Mouse (Mus musculus): ENCODE results near the gene Ttf1.
"Not testable (repeated sequence)": the region's sequence is repeated elsewhere in the genome, so short reads cannot be mapped to it uniquely, and the experiment has no call there.

The Ttf1 gene

DNA sequence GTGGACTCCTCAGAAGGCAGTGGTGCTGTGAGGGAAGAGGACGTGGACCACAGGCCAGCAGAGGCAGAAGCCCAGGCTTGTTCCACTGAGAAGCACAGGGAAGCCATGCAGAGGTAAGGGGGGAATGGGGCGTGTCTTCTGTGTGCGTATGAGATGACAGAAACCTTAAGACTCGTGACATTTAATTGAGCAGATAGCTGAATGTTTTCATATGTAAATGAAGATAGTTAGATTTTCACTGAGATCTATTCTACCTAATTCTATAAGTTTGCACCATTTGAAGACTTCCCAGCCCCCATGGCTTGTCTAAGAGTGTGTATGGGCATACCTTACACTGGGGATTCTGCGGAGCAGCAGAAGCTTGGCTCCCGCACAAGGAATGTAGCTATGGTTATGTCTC, 5.7 kb downstream of the Ttf1 start:
- no peak for DNase-seq

DNA sequence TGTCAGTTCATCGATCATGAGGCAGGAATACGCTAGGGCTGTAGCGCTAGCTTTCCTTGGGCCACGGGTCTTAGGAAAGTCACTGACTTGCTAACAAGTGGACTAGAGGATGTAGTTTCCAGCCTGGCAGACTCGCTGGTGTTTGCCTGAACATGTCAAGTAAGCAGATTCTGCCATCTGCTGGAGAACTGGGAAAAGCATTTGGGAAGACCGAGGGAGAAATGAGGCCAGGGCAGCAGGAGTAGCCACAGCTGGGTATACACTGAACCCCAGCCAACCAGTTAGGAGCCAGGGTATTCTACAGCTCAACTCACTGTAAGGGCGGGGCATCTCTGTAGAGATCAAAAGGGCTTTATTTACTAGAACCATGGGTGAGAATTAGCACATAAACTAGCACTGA, 6.3 kb downstream of the Ttf1 start:
- DNase-seq: peak; percentile 13 to 25

DNA sequence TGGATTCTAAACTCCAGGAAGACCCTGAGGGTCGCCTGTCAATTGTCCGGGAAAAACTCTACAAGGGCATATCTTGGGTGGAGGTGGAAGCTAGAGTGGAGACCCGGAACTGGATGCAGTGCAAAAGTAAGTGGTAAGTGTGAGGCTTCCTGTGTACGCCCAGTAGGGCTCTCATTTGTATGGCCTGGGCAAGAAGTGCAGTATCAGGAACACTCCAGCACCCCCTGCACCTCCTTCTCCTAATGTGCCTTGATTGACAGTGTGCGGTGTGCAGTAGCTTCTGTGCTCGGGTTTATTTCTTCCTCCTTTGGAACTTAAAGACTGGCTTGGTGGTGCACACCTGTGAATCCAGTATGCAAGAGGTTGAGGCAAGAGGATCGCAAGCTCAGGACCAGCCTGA, 14.6 kb downstream of the Ttf1 start:
- no peak for DNase-seq

DNA sequence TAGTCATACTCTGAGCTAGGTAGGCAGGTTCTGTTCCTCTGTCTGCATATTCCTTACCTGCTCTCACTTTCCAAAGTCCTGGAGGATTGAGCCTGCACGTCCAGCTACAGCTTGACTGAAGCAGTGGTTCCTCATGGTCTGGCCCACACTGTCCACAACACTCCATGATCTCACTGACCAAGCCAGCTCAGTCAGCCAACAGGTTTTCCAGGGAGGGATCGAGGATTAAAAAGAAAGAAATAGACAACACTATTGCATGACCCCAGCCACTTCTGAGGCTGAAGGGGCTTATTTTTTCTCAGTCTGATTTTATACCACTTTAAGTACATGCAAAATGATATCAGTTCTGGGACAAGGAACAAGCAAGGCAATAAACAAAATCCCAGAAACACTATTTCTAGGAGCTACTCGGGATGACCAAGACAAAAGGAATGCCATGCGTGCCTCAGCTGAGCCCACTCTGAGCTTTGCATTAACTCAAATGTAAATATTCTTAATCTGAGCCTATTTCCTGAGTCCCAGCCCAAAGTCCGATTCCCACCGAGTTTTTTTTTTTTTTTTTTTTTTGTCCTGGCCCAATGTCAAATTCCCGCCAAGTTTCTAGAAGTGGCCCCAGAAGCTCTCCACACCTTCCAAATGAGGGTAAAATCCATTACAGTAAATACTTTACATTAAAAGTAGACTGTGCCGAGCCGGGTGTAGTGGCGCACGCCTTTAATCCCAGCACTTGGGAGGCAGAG, 15.4 kb downstream of the Ttf1 start:
- no peak for DNase-seq

DNA sequence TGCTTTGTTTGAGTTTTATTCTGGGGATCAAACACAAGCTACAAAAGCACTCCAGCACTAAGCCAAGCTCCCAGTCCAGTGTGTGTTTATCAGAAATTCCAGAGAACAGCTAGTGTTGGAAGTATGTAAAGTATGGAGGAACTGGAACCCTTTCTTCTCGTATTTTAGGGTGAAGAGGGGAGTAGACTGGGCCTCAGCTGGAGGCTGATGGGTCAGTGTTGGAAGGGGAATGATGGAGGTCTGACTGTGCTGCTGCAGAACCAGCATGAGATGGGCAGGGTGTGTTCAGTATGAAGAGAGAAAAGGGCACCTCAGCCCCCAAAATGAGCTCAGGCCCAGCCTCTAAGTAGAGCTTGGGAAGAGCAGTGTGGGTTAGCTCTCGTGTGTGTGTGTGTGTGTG, 16.2 kb downstream of the Ttf1 start:
- no peak for DNase-seq

DNA sequence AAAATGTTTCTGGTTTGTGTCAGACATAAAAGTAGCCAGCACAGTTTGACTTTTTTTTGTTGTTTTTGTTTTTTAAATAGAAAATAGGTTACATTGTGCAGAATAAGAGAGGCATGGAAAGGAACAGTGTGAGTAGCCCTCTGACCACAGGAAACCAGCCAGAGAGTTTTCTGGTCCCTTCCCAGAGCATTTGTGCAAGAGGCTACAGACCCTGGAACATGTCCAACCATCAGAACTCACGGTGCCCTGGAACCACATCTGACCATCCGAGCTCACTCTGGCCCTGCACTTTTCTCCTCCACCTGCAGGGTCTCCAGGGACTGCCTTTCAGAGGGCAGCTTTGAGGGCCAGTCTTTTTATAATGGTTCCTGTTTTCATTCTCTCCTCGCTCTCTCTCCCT, 21.9 kb downstream of the Ttf1 start:
- DNase-seq: no peak

DNA sequence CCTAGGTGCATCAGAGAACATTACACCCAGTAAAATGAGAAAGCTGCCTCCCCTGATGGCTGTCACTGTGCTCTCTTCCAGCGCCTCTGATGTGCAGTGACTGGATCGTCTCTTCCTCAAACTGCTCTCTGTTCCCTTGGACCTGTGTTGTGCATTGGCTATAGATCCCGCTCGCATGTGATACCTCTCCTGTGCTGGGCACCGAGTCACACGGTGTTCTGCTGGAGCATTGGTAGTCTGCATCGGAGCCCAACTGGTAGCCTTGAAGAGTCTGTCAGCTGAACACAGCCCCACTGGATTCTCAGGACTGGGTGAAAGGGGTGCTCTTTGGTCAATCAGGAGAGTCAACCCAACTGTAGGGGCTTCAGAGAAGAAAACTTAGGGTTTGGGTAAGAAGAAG, 26.0 kb downstream of the Ttf1 start:
- DNase-seq: no peak

DNA sequence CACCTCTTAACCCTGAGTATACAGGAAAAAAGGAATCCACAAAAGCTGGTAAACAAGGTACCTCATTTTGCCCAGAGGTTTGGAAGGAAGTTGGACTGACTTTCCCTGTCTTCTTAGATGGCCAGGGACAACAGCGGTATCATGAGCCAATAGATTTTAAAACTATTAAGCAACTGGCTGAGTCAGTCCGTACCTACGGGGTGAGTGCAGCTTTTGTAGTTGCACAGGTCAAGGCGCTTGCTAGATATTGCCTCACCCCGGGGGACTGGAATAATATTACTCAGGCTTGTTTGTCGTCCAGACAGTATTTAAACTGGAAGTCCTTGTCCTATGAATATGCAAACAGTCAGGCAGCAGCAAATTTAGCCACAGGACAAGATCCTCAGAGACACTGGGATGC, 29.2 kb downstream of the Ttf1 start:
- DNase-seq: not testable (repeated sequence)

DNA sequence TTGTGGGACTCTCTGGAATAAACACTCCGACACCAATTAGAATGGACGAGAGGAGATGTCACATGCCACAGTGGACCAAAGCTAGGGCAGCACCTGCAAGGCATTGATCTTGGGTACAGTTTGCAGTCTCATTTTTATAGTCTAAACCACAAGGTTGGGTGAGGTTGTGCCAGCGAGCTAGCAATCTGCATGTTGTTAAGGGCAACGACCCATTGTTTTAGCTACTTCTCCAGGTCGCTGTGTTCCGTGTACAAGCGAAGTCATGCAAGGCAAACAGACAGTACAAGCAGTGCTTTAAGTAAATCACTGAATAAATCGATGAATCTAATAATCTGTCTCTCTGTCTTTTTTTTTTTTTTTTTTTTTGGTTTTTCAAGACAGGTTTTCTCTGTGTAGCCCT, 35.6 kb downstream of the Ttf1 start:
- no peak for DNase-seq

DNA sequence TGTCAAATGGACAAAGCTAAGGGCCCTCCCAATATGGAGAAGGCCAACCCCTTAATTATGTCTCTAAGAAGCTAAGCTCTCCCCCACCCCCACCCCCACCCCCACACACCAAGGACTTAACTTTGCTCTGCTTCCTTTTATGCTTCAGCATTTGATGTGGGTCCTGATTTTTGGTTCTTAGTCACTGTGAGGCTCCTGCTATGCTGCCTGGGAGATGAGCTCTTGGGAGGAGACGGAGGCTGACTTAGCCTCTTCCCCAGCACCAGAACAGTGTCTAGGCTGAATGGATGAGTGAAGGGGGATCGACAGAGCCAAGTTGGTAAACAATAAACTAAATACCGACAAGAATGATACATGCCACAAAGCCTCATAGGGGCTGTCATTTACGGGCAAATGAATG, 36.7 kb downstream of the Ttf1 start:
- DNase-seq: no peak

DNA sequence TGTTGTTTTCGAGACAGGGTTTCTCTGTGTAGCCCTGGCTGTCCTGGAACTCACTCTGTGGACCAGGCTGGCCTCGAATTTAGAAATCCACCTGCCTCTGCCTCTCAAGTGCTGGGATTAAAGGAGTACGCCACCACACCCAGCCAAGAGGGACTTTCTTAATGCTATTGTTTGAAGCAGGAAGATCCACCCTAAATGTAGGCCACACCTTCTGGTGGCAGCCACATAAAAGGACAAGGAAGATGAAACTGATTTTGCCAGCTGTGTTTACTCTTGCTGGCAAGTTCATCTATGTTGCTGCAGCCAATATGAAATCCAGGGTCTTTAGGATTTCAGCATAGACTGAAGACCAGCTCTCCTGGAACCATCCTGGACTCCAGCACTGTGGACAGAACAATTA, 37.4 kb downstream of the Ttf1 start:
- no peak for DNase-seq

DNA sequence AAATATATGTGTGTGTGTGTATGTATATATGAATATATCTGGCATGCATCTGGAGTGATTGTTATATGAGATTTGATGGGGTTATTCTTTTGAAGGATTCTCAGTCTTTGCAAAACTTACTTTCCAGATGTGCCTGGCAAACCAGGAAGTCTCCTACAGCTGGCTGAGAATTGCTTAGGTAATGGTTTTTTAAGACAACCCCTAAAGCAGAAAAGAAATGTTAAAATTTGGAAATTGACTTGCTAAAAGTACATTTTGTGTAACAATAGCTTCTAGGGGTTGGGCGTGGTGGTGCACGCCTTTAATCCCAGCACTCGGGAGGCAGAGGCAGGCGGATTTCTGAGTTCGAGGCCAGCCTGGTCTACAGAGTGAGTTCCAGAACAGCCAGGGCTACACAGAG, 37.9 kb downstream of the Ttf1 start:
- DNase-seq: not testable (repeated sequence)

DNA sequence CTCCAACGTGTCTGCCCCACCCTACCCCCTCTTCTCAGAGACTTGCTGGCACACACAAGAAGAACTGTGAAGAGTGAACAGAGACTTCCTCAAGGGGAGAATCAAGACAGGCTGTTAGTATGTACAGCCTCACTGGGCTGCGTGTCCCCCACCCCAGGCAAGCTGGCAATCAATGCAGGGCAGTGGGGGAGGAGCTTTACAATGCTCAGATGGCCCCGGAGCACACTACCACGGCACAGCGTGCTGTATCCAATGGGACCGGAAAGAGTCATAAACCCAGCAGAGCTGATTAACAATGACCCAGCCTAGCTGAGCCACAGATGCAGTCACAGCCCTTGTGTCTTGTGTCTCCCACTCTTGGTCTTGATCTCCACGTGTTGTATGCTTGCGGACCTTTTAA, 38.7 kb downstream of the Ttf1 start:
- no peak for DNase-seq

DNA sequence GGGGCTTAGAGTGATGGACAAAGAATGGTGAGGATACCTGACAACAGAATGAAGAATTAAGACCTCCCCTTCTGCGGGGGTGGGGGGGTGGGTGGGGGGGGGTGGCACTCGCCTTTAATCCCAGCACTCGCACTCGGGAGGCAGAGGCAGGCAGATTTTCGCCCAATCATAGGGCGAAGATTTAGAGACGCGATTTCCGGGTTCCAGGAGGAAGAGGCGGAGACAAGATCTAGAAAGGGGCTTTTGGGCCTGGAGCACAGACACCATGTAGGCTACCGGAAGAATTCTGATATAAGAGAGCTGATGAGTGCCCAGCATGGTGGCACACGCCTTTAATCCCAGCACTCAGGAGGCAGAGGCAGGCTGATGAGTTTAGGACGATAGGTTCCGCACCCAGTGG, 39.6 kb downstream of the Ttf1 start:
- no peak for DNase-seq

DNA sequence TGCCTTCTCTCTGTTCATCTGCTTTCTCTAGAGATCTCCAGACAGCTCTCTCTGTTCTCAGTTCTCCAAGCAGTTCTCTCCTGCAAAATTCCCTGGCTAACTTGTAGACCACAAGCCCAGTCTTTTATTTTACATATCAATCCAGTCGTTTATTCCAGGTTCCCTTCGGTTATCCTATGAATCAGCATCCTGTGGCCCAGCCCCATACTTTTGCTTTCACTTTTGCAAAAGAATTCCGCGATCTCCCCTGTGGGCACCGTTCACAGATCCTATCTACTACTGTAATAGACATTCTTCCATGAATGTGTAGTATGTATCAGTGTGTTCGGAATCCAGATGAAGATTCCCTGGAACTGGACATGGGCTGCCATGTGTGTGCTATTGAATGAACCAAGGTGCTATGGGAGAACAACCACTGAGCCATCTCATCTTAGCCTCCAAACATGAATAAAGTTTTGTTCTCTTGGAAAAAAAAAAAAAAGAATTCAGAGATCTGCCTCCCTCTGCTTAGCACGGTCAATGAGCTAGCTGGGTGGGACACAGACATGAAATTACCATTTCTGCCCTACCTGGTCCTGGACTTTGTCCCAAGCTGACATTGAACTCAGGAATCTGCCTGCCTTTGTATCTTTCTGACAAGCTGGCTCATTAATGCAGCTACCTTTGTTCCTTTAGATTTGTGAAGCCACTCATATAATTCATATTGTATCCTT, 40.9 kb downstream of the Ttf1 start:
- DNase-seq: no peak

DNA sequence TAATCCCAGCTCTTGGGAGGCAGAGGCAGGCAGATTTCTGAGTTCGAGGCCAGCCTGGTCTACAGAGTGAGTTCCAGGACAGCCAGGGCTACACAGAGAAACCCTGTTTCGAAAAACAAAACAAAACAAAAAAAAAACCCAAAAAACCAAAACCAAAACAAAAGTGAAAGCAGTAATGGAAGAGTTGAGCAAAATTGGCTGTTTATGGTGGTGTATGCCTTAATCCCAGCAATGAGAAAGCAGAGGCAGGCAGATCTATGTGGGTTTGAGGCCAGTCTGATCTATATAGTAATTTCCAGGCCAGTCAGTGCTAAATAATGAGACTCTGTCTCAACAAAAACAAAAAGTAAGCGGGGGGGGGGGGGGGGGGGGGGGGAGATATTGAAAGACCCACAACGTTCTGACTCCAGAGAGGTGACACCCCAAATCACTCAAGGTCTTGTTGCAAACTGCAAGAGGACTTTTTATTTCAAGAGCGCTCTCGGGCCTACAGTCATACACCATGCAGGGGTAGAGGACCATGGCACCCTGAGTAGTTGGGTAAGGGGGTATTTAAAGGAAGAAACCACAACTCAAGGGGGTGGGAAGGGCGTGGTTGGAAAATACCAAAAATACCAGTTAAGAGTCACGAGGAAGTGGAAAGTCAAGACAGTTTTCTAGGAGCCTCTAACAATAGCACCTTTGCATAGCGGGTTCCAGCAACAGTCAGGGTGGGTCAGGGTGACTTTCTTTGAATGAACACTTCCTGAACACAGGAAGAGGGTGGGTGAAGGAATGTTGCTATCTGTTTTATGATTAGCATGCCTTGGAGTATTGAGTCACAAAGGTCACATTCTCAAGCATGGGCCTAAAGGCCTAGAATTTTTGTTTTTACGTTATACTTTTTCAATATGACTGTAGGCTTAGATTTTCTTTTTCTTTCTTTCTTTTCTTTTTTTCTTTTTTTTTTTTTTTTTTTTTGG, 42.6 kb downstream of the Ttf1 start:
- DNase-seq: not testable (repeated sequence)

DNA sequence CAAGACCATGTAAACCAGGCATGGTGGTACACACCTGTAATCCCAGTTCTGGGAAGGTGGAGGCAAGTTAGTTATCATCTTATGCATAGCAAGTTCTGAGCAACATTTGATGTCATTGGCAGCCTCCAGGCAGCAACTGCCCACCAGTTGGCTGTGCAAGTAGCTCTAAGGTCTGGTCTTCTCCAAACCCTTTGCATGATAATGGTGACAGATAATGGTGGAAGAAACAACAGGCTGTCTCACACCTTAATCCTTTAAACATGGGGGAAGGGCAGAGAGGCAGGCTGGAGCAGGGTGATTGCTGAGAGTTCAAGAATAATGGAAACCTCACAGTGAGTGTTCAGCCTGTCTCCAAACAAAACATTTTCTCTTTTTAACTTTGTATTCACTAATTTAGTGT, 60.9 kb downstream of the Ttf1 start:
- DNase-seq: no peak

DNA sequence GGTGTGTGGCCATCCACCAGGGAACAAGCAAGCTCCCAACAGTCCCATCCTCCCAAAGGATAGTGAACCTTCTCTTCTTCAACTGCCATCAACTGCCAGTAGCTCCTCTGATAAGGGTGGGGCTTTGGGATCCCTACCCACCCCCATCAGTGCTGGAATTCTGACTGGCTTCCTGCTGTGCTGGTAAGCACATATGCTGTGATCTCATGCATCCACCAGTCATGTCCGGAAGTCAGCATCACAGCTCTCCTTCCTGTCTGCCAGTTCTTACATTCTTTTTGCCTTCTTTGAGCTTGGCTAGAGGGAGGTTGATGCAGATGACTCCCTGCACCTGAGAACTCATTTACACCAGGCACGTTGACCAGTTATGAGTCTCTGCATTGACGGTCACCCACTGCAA, 62.4 kb downstream of the Ttf1 start:
- no peak for DNase-seq

DNA sequence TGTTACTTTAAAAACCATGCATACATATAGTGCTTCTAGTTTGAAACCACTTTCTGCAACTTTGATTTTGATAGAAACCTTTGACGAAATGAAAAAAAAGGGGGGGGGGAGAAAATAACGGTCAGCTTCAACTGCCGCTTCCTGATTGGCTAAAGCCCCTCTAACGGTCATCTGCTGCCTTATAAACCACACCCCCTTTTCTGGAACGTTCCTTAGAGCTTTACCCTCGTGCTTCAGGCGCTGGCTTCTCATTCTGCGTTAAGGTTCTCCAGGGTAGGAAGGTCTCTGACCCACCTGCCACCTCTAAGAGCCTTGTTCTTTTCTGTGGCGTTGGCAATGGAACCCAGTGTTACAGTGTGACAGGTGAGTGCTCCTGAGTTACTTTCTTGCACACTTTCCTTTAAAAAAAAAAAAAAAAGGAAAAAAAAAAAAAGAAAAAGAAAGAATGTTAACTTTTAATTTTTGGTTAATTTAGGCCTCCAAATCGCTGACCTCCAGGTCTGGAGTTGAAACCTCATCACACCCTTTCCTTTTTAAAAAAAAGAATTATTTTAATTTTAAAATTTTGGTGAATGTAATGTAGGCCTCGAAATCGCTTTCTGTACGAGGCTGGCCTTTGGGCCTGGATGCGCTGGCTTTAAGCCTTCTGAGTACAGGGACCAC, 64.0 kb downstream of the Ttf1 start, which contains the start of gene Setx:
TSS of gene Setx (plus strand) at position 275 of the 663 bp plus-strand sequence.
- peak; percentile 14 to 17 for DNase-seq

DNA sequence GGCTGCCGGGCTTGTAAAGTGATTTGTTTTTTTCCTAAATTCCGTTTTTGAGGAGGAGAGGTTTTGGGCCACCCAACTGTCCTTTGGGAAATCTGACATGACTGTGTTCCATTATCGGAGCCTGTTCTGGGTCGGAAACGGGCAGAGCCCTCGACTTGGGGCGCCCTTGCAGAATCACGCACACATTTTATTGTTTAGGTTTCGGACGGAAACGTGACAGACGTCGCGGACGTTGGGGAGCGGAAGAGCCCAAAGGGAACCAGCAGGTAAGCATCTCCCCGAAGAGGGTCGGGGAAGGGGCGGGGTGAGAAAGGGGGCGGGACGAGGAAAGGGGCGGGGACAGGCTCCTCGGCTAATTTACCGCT, 64.5 kb downstream of the Ttf1 start:
- no peak for DNase-seq

DNA sequence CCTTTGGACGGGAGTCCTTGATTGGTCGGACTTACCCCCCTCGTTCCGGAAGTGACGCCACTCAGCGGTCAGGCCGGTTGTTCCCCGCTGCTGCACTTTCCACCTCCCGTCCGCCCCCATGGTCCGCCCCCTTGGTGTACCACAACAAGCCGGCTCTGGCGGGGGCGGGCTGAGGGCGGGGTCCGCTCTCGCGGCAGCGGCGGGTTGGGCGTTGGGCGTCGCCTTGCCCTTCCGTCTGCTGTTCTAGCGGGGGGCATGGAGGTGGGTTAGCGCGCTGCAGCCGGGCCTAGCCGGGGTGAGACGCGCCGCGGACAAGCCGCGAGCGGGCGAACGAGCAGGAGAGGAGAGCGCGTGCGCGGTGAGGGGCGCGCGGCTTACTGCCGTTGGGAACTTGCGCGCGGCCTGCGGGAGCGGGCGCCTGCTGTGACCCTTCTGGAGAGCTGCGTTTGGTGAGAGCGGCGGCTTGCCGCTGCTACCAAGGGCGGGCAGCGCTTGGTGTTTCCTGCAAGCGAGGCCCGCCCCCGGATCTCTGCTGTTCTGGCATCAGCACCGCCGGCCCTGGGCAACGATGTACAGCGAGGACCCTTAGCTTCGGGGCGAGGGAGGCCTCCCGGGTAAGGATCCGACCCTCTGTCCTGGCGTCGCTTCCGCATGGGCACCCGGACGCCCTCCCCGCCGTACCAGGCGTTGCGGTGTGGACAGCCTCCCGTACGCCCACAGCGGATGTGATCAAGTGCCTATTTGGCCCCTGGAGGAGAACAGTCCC, 65.1 kb downstream of the Ttf1 start:
- DNase-seq: peak; percentile 99

Measured in cerebellum, postnatal 25 days (tissue).